Mouse (Mus musculus) hindbrain, postnatal 0 days (tissue): ENCODE measurements around the gene Nlrc5. TPM values are rescaled to one million over a fixed set of nuclear protein-coding genes. Genes with fewer than 3 reads are reported as not detected.

ENCODE experiments used
- ATAC-seq: fragments of 200-750 bp; cut with Nextera tagmentation; 2 replicates; pipeline ENCODE4 v1.8.0; 2017; ENCODE audit warnings: mild to moderate bottlenecking, moderate TSS enrichment, moderate library complexity
- DNase-seq: peaks from one replicate; pipeline ENCODE4 v3.0.0-alpha.2; 2015; ENCODE audit warnings: low spot score
- H3K27ac ChIP-seq: fragments of 300-500 bp; sonication (generic); 2 replicates; pipeline ENCODE4 v1.5.1; 2014; ENCODE audit warnings: mild to moderate bottlenecking
- H3K27me3 ChIP-seq: fragments of 300-500 bp; sonication (generic); 2 replicates; pipeline ENCODE4 v1.6.1; 2014; ENCODE audit warnings: low read length, mixed read lengths; ENCODE audit not compliant: insufficient read depth
- H3K36me3 ChIP-seq: fragments of 300-500 bp; sonication (generic); 2 replicates; pipeline ENCODE4 v1.6.1; 2014; ENCODE audit warnings: low read length, mixed read lengths; ENCODE audit not compliant: insufficient read depth
- H3K4me1 ChIP-seq: fragments of 300-500 bp; sonication (generic); 2 replicates; pipeline ENCODE4 v1.6.1; 2014; ENCODE audit warnings: antibody characterized with exemption, low read length, mixed read lengths; ENCODE audit not compliant: insufficient read depth
- H3K4me2 ChIP-seq: fragments of 300-500 bp; sonication (generic); 2 replicates; pipeline ENCODE4 v1.6.1; 2014; ENCODE audit warnings: low read depth, mild to moderate bottlenecking, low read length, moderate library complexity, mixed read lengths
- H3K4me3 ChIP-seq: fragments of 300-500 bp; sonication (generic); 2 replicates; pipeline ENCODE4 v1.5.1; 2014; ENCODE audit warnings: low read length
- H3K9ac ChIP-seq: fragments of 300-500 bp; sonication (generic); replicated peaks from 2 replicates; pipeline ENCODE4 v1.6.1; 2014; ENCODE audit warnings: mild to moderate bottlenecking, low read length, moderate library complexity, mixed read lengths
- H3K9me3 ChIP-seq: fragments of 300-500 bp; sonication (generic); 2 replicates; pipeline ENCODE4 v1.6.1; 2016; ENCODE audit warnings: low read length, mixed read lengths
- CTCF ChIP-seq: IDR thresholded peaks from 2 replicates; pipeline ENCODE4 v1.5.1; 2016; ENCODE audit warnings: antibody characterized with exemption, control low read depth, low read depth
- WGBS: fragments of 180-500 bp; shearing (Covaris S2); extraction: QIAGEN DNeasy Blood & Tissue Kit; methylation state at CpG from one replicate; pipeline ENCODE4 v1.1.7; 2014; 5-methylcytosine and 5-hydroxymethylcytosine counted together
- polyA plus RNA-seq: library from polyadenylated mRNA; unstranded; fragments of >200 nt; fragmentation: Nextera tagmentation; extraction: Ambion mirVana; gene quantifications from 2 replicates; pipeline ENCODE4 v1.2.1, GENCODE M21; 2015
- total RNA-seq: library from RNA; depleted of rRNA; stranded (reverse); fragments of >200 nt; gene quantifications from 2 replicates; pipeline ENCODE4 v1.2.3, GENCODE M21; 2014

The Nlrc5 gene
- total and polyA plus RNA-seq, 2 experiments from 2014 or later = 0.38 to 0.89 TPM

- TF ChIP-seq CTCF = no peak
- Histone ChIP-seq H3K4me2 (no peak overlapping the region), H3K9ac (no peak overlapping the region; the same call in 1 of the 2 replicates), H3K4me1 (peaks cover 13% of the 10 kb centered on the region), H3K36me3 (no peaks in the 10 kb centered on the region), H3K27ac (peak overlapping the region; percentile 85), H3K9me3 (no peaks in the 10 kb centered on the region), H3K27me3 (no peaks in the 10 kb centered on the region), H3K4me3 (no peak overlapping the region)
- DNase-seq (peak; percentile 91), ATAC-seq (peak; percentile 91)
- WGBS = 25% methylated on average over 17 of the region's 17 CpGs
These were observed 117.6 kb downstream of the Nlrc5 start for GRCm38 (mm10) chr8:94551471-94552422.

- H3K9me3 ChIP-seq = no peaks in the 10 kb centered on the region
- H3K4me1 ChIP-seq = peaks cover 13% of the 10 kb centered on the region
- 56% methylated on average over 2 of the region's 2 CpGs for WGBS
- H3K4me2 ChIP-seq = no peak overlapping the region
- H3K9ac ChIP-seq = no peak overlapping the region
- H3K36me3 ChIP-seq = no peaks in the 10 kb centered on the region
- no peak for TF ChIP-seq CTCF
- no peaks in the 10 kb centered on the region for H3K27me3 ChIP-seq
- H3K4me3 ChIP-seq = no peak overlapping the region
- DNase-seq (no peak), ATAC-seq (no peak)
- 0 out of 2 replicates have a peak overlapping the region, but pooled peaks have one; percentile 85 for H3K27ac ChIP-seq
These were observed 118.5 kb downstream of the Nlrc5 start for GRCm38 (mm10) chr8:94552696-94553095.

GRCm38 (mm10) chr8:94557281-94557680 is 123.1 kb downstream of the Nlrc5 start:
- Histone ChIP-seq H3K27me3 (no peaks in the 10 kb centered on the region), H3K9me3 (no peaks in the 10 kb centered on the region), H3K4me2 (no peak overlapping the region), H3K36me3 (peaks cover 4% of the 10 kb centered on the region; the same call in 1 of the 2 replicates), H3K4me3 (no peak overlapping the region), H3K4me1 (peaks cover 8% of the 10 kb centered on the region), H3K27ac (no peak overlapping the region), H3K9ac (no peak overlapping the region)
- ATAC-seq (no peak), DNase-seq (no peak)
- TF ChIP-seq CTCF = no peak
- 62% methylated on average over 3 of the region's 3 CpGs for WGBS

- Histone ChIP-seq H3K36me3 (peaks cover 4% of the 10 kb centered on the region; the same call in 1 of the 2 replicates), H3K27ac (peak overlapping the region; percentile 36; the same call in 1 of the 2 replicates), H3K9me3 (no peaks in the 10 kb centered on the region), H3K27me3 (no peaks in the 10 kb centered on the region), H3K4me2 (no peak overlapping the region), H3K4me1 (peaks cover 12% of the 10 kb centered on the region), H3K9ac (no peak overlapping the region), H3K4me3 (no peak overlapping the region)
- no peak for TF ChIP-seq CTCF
- DNase-seq (peak; percentile 81), ATAC-seq (peak; percentile 82)
- WGBS = 21% methylated on average over 5 of the region's 5 CpGs
These were observed 127.1 kb downstream of the Nlrc5 start for GRCm38 (mm10) chr8:94561256-94561655.

GRCm38 (mm10) chr8:94564421-94564820 is 130.3 kb downstream of the Nlrc5 start:
- H3K9ac ChIP-seq = no peak overlapping the region
- H3K4me1 ChIP-seq = peaks cover 34% of the 10 kb centered on the region
- TF ChIP-seq CTCF = no peak
- no peak overlapping the region for H3K4me3 ChIP-seq
- no peak overlapping the region for H3K4me2 ChIP-seq
- H3K27me3 ChIP-seq = no peaks in the 10 kb centered on the region
- H3K9me3 ChIP-seq = no peaks in the 10 kb centered on the region
- H3K27ac ChIP-seq = no peak overlapping the region
- DNase-seq (no peak), ATAC-seq (no peak)
- no peaks in the 10 kb centered on the region for H3K36me3 ChIP-seq

- no peaks in the 10 kb centered on the region for H3K9me3 ChIP-seq
- H3K4me2 ChIP-seq = no peak overlapping the region
- H3K4me1 ChIP-seq = peaks cover 31% of the 10 kb centered on the region
- peak overlapping the region; percentile 81; the same call in 1 of the 2 replicates for H3K27ac ChIP-seq
- no peaks in the 10 kb centered on the region for H3K36me3 ChIP-seq
- no peak for TF ChIP-seq CTCF
- 40% methylated on average over 6 of the region's 6 CpGs for WGBS
- 0 out of 2 replicates have a peak overlapping the region, but pooled peaks have one; percentile 28 for H3K9ac ChIP-seq
- no peaks in the 10 kb centered on the region for H3K27me3 ChIP-seq
- H3K4me3 ChIP-seq = no peak overlapping the region
- DNase-seq (no peak), ATAC-seq (no peak)
These were observed 131.9 kb downstream of the Nlrc5 start for GRCm38 (mm10) chr8:94566033-94566432.
